Mouse (Mus musculus): Measurements from ENCODE around the gene Rhoq. TPM values are rescaled to one million over a fixed set of nuclear protein-coding genes. Genes with fewer than 3 reads are reported as not detected.

Rhoq gene
- total RNA-seq, 2 experiments from 2014 or later: 29.5 to 43.8 TPM

Other genes starting within 250 kb of the Rhoq start
- 10 to 100 TPM; 82.1 to 90.7 TPM for gene Epas1, start 209.4 kb upstream of the Rhoq start, total RNA-seq (2021)
- gene Tmem247, start 45.7 kb upstream of the Rhoq start, total RNA-seq (2021): not detected
- under 1 TPM in 1 of 2 experiments, not detected in 1; 0.37 TPM for gene Atp6v1e2, start 15.2 kb upstream of the Rhoq start, total RNA-seq (2021)
- gene Pigf, start 62.3 kb downstream of the Rhoq start, total RNA-seq (2021): 10 to 100 TPM; 16.5 to 19.1 TPM
- 10 to 100 TPM; 54.2 to 61.7 TPM for gene Cript, start 62.5 kb downstream of the Rhoq start, total RNA-seq (2021)
- 100 to 1,000 TPM; 104 to 107 TPM for gene Socs5, start 144.6 kb downstream of the Rhoq start, total RNA-seq (2021)